Mouse (Mus musculus) stomach, embryonic 14.5 days (tissue): ENCODE measurements at regions not wholly inside any gene's neighbourhood (a gene's known extent, or its start where the extent isn't known, plus 50 kb on each side); places are given as distances from the start of the nearest gene placed in this dataset.

ENCODE experiments used
- ATAC-seq: fragments of 200-750 bp; cut with Nextera tagmentation; 2 replicates; pipeline ENCODE4 v1.8.0; 2017; ENCODE audit warnings: low read depth, moderate TSS enrichment; ENCODE audit not compliant: insufficient number of reproducible peaks, insufficient read depth, low FRiP score
- H3K27ac ChIP-seq: fragments of 300-500 bp; sonication (generic); 2 replicates; pipeline ENCODE4 v1.5.1; 2014; ENCODE audit warnings: mild to moderate bottlenecking, low read length, moderate library complexity, mixed read lengths
- H3K27me3 ChIP-seq: fragments of 300-500 bp; sonication (generic); 2 replicates; pipeline ENCODE4 v1.6.1; 2014; ENCODE audit warnings: low read length, control low read depth, mixed read lengths; ENCODE audit not compliant: control insufficient read depth, insufficient read depth
- H3K36me3 ChIP-seq: fragments of 300-500 bp; sonication (generic); 2 replicates; pipeline ENCODE4 v1.6.1; 2014; ENCODE audit warnings: mild to moderate bottlenecking, control low read depth, low read length, moderate library complexity, mixed read lengths; ENCODE audit not compliant: control insufficient read depth, insufficient read depth
- H3K4me1 ChIP-seq: fragments of 300-500 bp; sonication (generic); 2 replicates; pipeline ENCODE4 v1.6.1; 2014; ENCODE audit warnings: low read length, control low read depth, mixed read lengths; ENCODE audit not compliant: control insufficient read depth, insufficient read depth
- H3K4me2 ChIP-seq: fragments of 300-500 bp; sonication (generic); replicated peaks from 2 replicates; pipeline ENCODE4 v1.6.1; 2014; ENCODE audit warnings: low read depth, low read length, control low read depth
- H3K4me3 ChIP-seq: fragments of 300-500 bp; sonication (generic); 2 replicates; pipeline ENCODE4 v1.5.1; 2014; ENCODE audit warnings: low read depth, low read length, control low read depth
- H3K9ac ChIP-seq: fragments of 300-500 bp; sonication (generic); replicated peaks from 2 replicates; pipeline ENCODE4 v1.6.1; 2014; ENCODE audit warnings: low read depth, mild to moderate bottlenecking, control low read depth, low read length, moderate library complexity, mixed read lengths
- H3K9me3 ChIP-seq: fragments of 300-500 bp; sonication (generic); 2 replicates; pipeline ENCODE4 v1.6.1; 2016; ENCODE audit warnings: low read depth, low read length, control low read depth; ENCODE audit not compliant: control insufficient read depth
- WGBS: fragments of 180-500 bp; shearing (Covaris S2); extraction: QIAGEN DNeasy Blood & Tissue Kit; methylation state at CpG from one replicate; pipeline ENCODE4 v1.1.7; 2014; 5-methylcytosine and 5-hydroxymethylcytosine counted together

DNA sequence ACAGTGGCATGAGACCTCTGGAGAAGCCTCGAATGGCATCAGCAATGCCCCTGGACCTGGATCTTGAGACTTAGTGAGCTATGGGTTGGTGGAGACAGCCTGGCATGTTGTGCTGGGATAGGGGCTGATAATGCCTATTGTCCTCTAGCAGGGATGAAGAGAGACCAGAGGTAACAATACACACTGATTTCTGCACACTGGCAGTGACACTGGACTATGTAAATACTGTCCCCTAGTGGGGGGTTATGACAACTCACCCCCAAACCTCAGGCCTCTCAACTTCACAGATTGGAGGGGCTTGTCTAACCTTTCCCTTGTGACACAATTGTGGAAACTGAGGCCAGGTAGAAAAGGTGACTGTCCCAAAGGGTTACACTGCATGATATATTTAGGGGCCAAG, 94.9 kb upstream of the Tmc3 start:
- Histone ChIP-seq H3K36me3 (no peaks in the 10 kb centered on the region), H3K4me2 (no peak overlapping the region), H3K27me3 (no peaks in the 10 kb centered on the region), H3K9me3 (no peaks in the 10 kb centered on the region), H3K4me1 (no peaks in the 10 kb centered on the region), H3K27ac (no peak overlapping the region), H3K4me3 (no peak overlapping the region), H3K9ac (no peak overlapping the region)
- ATAC-seq: no peak
- 75% methylated on average over 1 of the region's 1 CpGs for WGBS

DNA sequence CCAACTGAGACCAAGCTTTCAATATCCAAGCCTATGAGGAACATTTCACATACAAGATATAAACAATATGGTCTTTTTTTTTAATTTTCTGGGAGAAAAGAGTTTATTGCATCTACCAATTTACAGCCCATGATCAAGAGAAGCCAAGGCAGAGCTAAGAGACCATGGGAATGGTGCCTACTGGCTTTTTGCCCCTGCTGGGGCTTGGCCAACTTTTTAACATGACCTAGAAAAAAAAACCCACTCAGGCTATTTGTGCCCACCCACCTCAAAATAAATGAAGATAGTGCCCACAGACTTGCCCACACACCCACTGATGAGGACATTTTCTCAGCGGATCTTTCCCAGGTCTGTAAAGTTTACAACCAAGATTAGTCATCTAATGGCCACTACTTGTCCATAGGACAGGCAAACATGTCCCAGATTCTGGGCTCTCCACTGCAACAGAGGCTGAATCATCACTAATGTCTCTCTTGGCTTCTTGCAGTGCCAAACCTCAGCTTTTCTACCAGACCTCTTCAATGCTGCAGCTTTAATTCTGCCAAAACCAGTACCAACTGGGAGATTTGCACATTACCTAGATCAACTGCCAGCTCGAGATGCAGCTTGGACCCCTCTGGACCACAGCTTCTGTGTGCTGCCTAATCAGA, 79.6 kb upstream of the Tmc3 start:
- no peaks in the 10 kb centered on the region for H3K27me3 ChIP-seq
- H3K4me1 ChIP-seq: no peaks in the 10 kb centered on the region
- no peak overlapping the region for H3K4me2 ChIP-seq
- 85% methylated on average over 2 of the region's 2 CpGs for WGBS
- no peak overlapping the region for H3K27ac ChIP-seq
- no peak overlapping the region for H3K4me3 ChIP-seq
- H3K36me3 ChIP-seq: no peaks in the 10 kb centered on the region
- ATAC-seq: no peak
- H3K9ac ChIP-seq: no peak overlapping the region
- no peaks in the 10 kb centered on the region for H3K9me3 ChIP-seq

DNA sequence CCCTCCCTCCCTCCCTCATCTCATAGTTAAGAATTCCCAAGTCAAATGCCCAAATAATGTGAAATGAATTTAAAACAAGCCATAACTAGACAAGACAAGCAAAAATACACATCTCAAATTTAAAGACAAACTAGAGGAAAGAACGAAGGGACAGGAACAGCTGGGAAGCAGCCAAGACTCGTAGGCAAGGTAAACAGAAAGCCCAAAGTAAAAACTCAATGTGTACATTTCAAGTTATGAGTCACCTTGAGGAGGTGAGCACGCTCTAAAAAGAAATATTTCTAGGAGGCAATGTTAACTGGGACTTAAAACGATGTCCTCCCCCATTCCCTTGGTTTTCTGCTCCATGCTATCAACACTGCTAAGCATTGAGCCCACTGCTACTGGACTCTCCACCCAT, 68.4 kb upstream of the Tmc3 start:
- Histone ChIP-seq H3K4me2 (no peak overlapping the region), H3K9ac (no peak overlapping the region), H3K4me3 (no peak overlapping the region), H3K4me1 (peaks cover 4% of the 10 kb centered on the region; the same call in 1 of the 2 replicates), H3K27ac (no peak overlapping the region), H3K27me3 (no peaks in the 10 kb centered on the region), H3K36me3 (no peaks in the 10 kb centered on the region), H3K9me3 (no peaks in the 10 kb centered on the region)
- ATAC-seq: no peak
- 25% methylated on average over 4 of the region's 4 CpGs for WGBS

DNA sequence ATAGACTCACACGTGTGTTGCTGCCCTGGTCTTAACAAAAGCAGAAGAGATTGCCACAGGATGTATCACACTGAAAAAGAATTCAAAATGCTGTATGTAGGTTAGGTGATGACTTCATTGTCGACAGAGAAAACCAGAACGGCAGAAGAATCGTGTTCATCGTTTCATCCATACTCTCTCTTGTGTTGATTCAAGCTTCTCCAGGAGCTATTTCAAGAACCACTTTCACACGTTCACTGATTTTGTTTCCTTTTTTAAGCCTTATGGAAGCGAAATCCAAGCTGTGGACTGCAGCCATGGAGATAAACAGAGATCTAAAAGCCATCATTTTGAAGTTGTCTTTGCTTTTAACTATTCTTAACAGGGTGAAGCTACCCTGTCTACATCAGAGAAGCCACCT, 63.2 kb upstream of the Tmc3 start:
- no peaks in the 10 kb centered on the region for H3K36me3 ChIP-seq
- no peaks in the 10 kb centered on the region for H3K4me1 ChIP-seq
- no peak overlapping the region for H3K4me2 ChIP-seq
- no peak overlapping the region for H3K4me3 ChIP-seq
- H3K9me3 ChIP-seq: no peaks in the 10 kb centered on the region
- no peak overlapping the region for H3K9ac ChIP-seq
- H3K27ac ChIP-seq: no peak overlapping the region
- H3K27me3 ChIP-seq: no peaks in the 10 kb centered on the region
- ATAC-seq: no peak
- 73% methylated on average over 7 of the region's 7 CpGs for WGBS
